Mouse (Mus musculus) Patski (cell line): ENCODE data around the gene Hdlbp. TPM values are rescaled to one million over a fixed set of nuclear protein-coding genes. Genes with fewer than 3 reads are reported as not detected.

Experiments used
- ATAC-seq: fragments of 100-300 bp; one replicate; pipeline ENCODE4 v1.8.0; 2021
- CTCF ChIA-PET: fragments of 350-600 bp; sonication (Branson Sonifier 250); formaldehyde crosslinking; loops from one replicate; lab custom pipeline; 2022; ENCODE audit warnings: inconsistent platforms; lab: Charles Lee
- POLR2A ChIA-PET: fragments of 350-600 bp; sonication (Branson Sonifier 250); formaldehyde crosslinking; loops from one replicate; lab custom pipeline; 2022; ENCODE audit warnings: antibody characterized with exemption, inconsistent platforms; lab: Charles Lee
- DNase-seq: peaks from one replicate; pipeline ENCODE4 v3.0.0-alpha.2; 2011; ENCODE audit warnings: low read depth, low spot score
- H3K27me3 ChIP-seq: fragments of 371-371 bp; one replicate; pipeline ENCODE4 v1.5.1; 2021
- CTCF ChIP-seq: fragments of 100-300 bp; IDR thresholded peaks from one replicate; pipeline ENCODE4 v1.5.1; 2021
- in situ Hi-C: fragments of 300-500 bp; cut with MboI; formaldehyde crosslinking; loops from 3 replicates; pipeline ENCODE4 v1.11.1; 2018; ENCODE audit warnings: low pct_unique_long_range_greater_than_20kb, mixed read lengths
- polyA plus RNA-seq: library from polyadenylated mRNA; unstranded; gene quantifications from one replicate; pipeline ENCODE4 v1.2.3, GENCODE M21; 2021

Gene Hdlbp
- polyA plus RNA-seq, 1 experiment from 2014 or later: 263 TPM

GRCm38 (mm10) chr1:93377307-93377706 is 101.3 kb downstream of the Hdlbp start:
- in situ Hi-C loops: no loop called here
- CTCF ChIA-PET: no interaction called here
- no peaks in the 10 kb centered on the region for H3K27me3 ChIP-seq
- TF ChIP-seq CTCF: no peak
- no peak for DNase-seq
- POLR2A ChIA-PET: no interaction called here
- ATAC-seq: no peak

- no peaks in the 10 kb centered on the region for H3K27me3 ChIP-seq
- TF ChIP-seq CTCF: no peak
- in situ Hi-C loops: no loop called here
- ChIA-PET CTCF (no interaction called here), POLR2A (no interaction called here)
- ATAC-seq (no peak), DNase-seq (no peak)
Observed at GRCm38 (mm10) chr1:93373665-93374064, 105.0 kb downstream of the Hdlbp start, which contains the start of gene Ano7. Ano7 (plus strand) TSS chr1:93373930.

GRCm38 (mm10) chr1:93365641-93366040 is 113.0 kb downstream of the Hdlbp start:
- ChIA-PET CTCF (no interaction called here), POLR2A (no interaction called here)
- no peak for ATAC-seq
- DNase-seq: no peak
- in situ Hi-C loops: no loop called here
- H3K27me3 ChIP-seq: no peaks in the 10 kb centered on the region
- TF ChIP-seq CTCF: no peak

- no peaks in the 10 kb centered on the region for H3K27me3 ChIP-seq
- no peak for TF ChIP-seq CTCF
- CTCF ChIA-PET: no interaction called here
- POLR2A ChIA-PET: no interaction called here
- DNase-seq: no peak
- in situ Hi-C loops: no loop called here
- no peak for ATAC-seq
Observed at GRCm38 (mm10) chr1:93362661-93363060, 116.0 kb downstream of the Hdlbp start.

Other genes with a start within 250 kb of the Hdlbp start
- gene Sned1, start 243.0 kb downstream of the Hdlbp start, polyA plus RNA-seq: 48.9 TPM
- gene Mterf4, start 172.9 kb downstream of the Hdlbp start, polyA plus RNA-seq: 34.8 TPM
- gene Ppp1r7, start 136.0 kb downstream of the Hdlbp start, polyA plus RNA-seq: 50.0 TPM
- gene Pask, start 135.3 kb downstream of the Hdlbp start, polyA plus RNA-seq: 12.0 TPM
- gene Ano7, start 104.9 kb downstream of the Hdlbp start, polyA plus RNA-seq: not detected
- 10.1 TPM for gene Farp2, start 33.3 kb upstream of the Hdlbp start, polyA plus RNA-seq
- 201 TPM for gene Stk25, start 179.8 kb upstream of the Hdlbp start, polyA plus RNA-seq
- 14.8 TPM for gene Bok, start 206.8 kb upstream of the Hdlbp start, polyA plus RNA-seq